Mouse (Mus musculus): ENCODE measurements at regions not wholly inside any gene's neighbourhood (a gene's known extent, or its start where the extent isn't known, plus 50 kb on each side); places are given as distances from the start of the nearest gene placed in this dataset.
A peak's percentile ranks its signal among the peaks of the same experiment; 100 is the strongest.

DNA sequence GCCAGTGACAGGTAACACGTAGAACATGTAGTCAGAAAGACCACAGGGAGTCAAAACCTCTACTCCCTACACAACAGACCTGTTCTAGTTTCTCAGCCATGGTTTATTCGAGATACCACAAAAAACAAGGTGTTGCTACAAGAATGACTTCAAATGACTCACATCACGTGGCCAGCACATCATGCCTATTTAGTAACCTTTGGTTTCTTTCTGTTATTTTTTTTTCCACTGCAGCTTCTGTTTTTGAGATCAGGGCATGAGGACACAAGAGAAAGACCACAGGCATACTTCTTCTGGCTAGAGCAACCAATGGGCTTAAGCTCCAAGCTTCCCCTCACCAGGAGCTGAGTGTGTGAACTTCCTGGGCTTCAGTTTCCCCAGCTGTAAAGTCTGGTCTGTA is 630.7 kb downstream of the Rnf144a start:
- ATAC-seq (replicated peaks in 1 of 2; ENCODE audit: insufficient read depth in 1 of 2, low FRiP score in 2 of 2, low TSS enrichment in 1 of 2, low read depth in 1 of 2, poor library complexity in 2 of 2, severe bottlenecking in 2 of 2): no peak

DNA sequence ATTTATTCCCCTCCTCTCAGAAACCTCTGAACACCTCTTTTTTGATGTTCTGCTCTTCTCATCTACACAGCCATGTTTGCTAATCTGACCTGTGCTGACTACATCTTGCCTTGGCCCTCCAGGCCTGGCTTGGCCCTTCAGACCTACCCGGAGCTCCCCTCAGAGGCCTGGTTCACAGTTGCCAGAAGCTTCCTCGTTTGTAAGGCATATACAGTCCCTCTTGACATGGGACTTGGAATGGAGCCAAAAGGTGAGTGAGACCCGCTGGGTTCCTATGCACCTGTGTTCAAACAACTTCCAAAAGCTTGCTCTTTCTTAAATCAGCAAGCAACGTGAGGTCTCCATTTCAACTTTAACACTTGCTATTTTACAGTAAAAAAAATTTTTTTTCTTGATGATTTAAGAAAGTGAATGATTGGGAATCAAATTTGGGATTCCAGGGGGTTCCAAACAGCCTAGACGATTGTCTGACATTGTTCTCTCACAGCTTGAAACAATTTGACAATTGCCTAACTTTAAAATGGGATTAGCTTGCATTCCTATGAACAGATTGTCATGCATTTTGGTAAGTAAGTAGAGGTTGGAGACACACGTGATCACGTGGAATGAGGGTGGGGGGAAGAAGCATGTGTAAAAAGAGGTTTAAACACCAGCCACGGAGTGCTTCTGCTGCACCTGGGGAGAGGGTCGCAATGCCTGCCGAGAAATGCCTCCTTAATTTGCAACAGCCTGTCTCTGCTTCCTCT is 631.9 kb downstream of the Rnf144a start:
- no peak for ATAC-seq (replicated peaks in 1 of 2; ENCODE audit: insufficient read depth in 1 of 2, low FRiP score in 2 of 2, low TSS enrichment in 1 of 2, low read depth in 1 of 2, poor library complexity in 2 of 2, severe bottlenecking in 2 of 2)

DNA sequence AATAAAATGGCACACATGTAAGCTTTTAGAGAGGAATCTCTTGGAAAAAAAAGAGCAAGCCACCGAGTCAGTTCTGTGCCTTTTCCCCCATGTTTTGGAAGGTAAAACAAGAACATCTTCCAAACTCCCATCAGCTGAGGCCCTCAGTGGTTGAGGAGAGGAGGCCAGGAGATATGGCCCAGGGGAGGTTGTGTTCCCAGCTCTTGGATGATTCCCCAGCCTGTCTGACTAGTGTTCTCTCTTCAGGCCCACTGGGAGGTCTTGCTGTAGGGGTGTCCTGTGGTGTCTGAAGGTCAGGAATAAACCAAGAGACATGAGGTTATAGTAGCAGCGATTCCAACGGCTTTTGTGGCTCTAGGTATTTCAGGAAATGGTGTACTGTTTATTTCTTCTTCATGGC is 643.2 kb downstream of the Rnf144a start:
- ATAC-seq (replicated peaks in 1 of 2; ENCODE audit: insufficient read depth in 1 of 2, low FRiP score in 2 of 2, low TSS enrichment in 1 of 2, low read depth in 1 of 2, poor library complexity in 2 of 2, severe bottlenecking in 2 of 2): no peak

DNA sequence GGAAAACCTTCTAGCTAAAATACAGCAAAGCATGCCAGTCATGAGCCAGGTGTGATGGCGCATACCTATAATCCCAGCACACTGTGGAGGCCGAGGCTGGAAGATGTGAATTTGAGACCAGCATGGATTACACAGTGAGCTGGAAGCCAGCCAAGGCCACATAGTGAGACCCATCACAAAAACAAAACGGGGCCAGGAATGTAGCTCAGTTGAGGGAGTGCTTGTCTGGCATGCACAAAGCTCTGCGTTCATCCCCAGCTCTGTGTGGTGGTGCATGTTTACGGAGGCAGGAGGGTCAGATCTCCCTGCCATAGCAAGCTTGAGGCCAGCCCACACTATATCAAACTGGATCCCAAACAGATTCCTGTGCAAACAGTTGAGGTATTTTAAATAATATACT is 646.4 kb downstream of the Rnf144a start:
- ATAC-seq (replicated peaks in 1 of 2; ENCODE audit: insufficient read depth in 1 of 2, low FRiP score in 2 of 2, low TSS enrichment in 1 of 2, low read depth in 1 of 2, poor library complexity in 2 of 2, severe bottlenecking in 2 of 2): no peak

DNA sequence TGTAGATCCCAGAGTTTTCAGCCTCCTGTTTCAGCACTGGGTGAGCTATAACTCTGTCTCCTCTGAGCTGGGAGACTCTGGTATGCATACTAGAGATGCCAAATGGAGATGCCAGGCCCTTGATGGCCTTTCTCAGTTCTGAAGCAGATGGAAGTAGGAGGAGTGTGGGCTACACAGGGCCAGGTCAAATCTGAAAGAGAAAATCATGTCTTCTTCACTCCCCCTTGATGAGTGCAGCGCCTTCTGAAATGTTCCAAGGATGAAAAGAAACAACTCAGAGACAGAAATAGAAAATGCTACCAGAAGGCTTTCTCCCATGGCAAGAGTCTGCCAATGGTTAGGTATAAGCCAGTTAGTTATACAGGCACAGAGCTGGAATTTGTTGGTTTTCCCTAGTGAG is 652.0 kb downstream of the Rnf144a start:
- ATAC-seq (replicated peaks in 1 of 2; ENCODE audit: insufficient read depth in 1 of 2, low FRiP score in 2 of 2, low TSS enrichment in 1 of 2, low read depth in 1 of 2, poor library complexity in 2 of 2, severe bottlenecking in 2 of 2): no peak

DNA sequence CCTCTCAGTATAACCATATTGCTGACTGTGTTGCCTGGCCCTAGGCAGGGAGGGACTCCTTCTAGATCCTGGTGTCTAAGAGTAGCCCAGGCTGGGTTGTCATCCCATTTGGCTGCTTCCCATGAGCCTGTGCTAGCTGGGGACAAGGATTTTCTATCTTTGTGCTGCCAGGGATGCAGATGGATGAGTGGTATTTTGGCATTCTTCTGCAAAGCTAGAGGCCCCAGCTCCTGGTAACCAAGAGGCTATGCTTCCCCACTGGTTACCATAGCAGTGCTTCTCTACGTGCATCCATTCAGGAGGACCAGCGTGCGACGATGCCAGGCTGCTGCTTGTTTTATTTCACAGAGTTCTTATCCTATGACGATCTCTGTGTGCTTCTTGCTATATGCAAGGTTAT is 658.0 kb downstream of the Rnf144a start:
- no peak for ATAC-seq (replicated peaks in 1 of 2; ENCODE audit: insufficient read depth in 1 of 2, low FRiP score in 2 of 2, low TSS enrichment in 1 of 2, low read depth in 1 of 2, poor library complexity in 2 of 2, severe bottlenecking in 2 of 2)

DNA sequence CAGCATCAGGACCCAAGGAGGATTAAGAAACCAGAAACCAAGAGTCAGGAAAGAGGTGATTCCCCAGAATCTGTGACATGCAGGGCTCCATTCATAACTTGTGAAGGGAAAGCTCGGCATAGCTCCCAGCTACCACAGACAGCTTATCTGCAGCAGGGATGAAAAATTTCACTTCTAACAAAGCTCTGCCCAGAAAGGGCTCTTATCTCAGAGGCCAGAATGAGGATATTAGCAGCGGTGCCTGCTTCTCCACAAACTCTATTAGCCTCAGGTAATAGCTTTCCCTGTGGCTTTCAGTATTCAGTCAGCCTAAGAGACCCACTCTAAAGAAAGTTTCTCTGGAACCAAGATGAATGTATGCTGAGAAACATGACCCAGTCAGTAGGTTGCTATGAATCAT is 636.9 kb upstream of the Id2 start:
- no peak for ATAC-seq (replicated peaks in 1 of 2; ENCODE audit: insufficient read depth in 1 of 2, low FRiP score in 2 of 2, low TSS enrichment in 1 of 2, low read depth in 1 of 2, poor library complexity in 2 of 2, severe bottlenecking in 2 of 2)

DNA sequence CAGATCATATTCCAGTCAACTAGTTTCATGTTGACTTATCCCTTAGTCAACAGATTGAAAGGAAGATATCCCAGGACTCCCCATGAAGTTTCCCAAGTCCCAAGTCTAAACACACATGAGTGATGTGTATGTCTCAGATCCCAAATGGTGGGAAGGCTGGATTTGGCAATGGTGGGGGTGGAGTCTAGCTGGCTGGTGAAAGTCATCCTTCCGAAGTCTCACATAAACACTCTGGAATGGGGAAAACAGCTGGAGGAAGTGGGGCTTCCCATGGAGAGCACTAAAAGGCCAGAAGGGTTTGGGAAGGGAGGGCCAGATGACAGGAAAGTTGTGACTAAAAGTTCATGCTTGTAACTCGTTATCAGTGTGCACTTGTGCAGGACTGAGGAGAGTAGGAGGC is 628.8 kb upstream of the Id2 start:
- ATAC-seq (replicated peaks in 1 of 2; ENCODE audit: insufficient read depth in 1 of 2, low FRiP score in 2 of 2, low TSS enrichment in 1 of 2, low read depth in 1 of 2, poor library complexity in 2 of 2, severe bottlenecking in 2 of 2): no peak

DNA sequence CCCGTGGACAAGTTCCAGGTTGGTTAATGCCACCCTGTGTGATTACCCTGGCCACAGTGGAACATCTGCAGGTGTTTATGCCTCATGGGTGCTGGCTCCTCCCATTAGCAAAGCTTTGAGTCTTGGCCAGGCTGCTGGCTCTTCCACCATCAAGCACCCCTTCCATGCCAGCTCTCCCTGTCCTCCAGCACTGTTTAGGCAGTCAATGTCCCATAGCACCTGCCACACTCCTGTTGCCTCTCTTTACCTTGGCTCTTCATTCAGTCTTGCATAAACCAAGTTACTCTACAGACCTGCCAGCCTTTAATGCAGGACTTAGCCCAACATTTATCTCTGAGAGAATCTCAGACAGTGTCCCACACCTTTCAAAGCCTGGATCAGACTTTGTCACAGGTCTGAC is 614.2 kb upstream of the Id2 start:
- ATAC-seq (replicated peaks in 1 of 2; ENCODE audit: insufficient read depth in 1 of 2, low FRiP score in 2 of 2, low TSS enrichment in 1 of 2, low read depth in 1 of 2, poor library complexity in 2 of 2, severe bottlenecking in 2 of 2): no peak

DNA sequence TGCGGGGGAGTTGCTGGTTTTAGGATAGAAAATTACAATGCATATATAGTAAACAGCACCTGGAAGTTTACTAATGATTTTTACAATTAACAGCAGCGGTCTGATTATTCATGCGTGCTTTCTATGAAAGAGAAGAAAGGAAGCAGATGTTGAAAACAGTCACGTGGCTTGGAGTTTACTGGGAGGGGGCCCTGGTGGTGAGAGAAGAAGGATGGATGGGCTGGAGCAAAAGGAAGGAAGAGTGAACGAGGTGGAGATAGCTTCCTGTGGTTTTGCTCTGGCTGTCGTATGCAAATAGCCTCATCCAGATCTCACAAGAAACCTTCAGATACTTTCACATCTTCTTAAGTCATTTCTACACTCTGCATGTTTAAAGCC is 606.1 kb upstream of the Id2 start:
- no peak; a peak in 1 of 4 replicates for ATAC-seq (replicated peaks in 1 of 2; ENCODE audit: insufficient read depth in 1 of 2, low FRiP score in 2 of 2, low TSS enrichment in 1 of 2, low read depth in 1 of 2, poor library complexity in 2 of 2, severe bottlenecking in 2 of 2)

DNA sequence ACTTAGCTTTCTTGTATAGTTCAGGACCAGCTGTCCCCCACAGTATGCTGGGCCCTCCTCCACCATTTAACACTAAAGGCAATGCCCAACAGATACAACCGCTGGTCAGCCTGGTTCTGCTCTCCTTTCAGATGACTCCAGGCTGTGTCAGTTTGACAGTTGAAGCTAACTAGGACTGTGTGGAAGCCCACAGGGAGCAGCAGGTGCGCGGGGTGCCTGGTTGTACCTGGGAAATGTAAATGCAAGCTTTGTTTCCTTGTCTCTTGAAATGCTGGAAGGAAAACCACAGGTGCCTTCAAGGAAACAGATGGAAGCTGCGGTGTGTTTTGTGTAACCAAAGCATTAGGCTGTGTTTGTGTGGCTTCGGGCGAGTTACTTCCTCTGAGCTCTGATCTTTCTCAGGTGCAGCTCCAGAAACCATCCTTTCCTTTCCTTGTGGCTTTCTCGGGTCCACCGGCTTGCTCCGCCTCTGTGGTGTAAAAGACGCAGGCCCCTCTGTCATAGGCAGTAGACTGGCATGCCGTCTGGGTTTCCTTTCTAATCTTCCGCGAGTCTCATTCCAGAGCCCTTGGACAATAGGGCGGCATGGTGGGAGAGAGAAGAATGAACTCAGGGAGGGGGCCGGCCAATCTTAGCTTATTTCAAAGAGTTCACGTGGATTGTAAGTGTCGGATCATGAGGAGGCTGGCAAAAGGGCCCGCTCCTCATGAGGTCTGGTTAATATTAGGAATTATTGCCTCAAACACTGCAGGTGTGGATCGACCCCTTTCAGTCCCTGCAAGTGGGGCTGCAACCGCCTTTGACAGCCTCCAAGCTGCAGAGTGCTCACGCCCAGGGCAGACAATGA is 605.5 kb upstream of the Id2 start:
- peak; percentile 70 to 81 for ATAC-seq (replicated peaks in 1 of 2; ENCODE audit: insufficient read depth in 1 of 2, low FRiP score in 2 of 2, low TSS enrichment in 1 of 2, low read depth in 1 of 2, poor library complexity in 2 of 2, severe bottlenecking in 2 of 2)

DNA sequence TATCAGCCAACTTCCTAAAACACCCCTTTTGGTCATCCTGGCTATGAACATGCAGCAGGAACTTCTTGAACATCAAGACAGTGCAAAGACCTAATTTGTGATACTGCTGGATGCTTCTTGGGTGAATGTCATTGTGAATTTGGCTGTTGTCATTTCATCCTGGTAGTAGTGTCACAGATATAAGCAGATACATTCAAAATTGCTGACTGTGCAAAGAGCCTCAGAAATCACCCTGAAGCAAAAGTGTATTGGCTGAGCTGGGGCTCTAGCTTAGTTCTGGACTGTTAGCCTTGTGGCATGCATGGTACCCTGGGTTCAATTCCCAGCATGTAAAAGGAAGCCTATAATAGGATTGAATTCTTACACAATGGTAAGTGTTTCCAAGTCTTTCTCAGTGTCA is 590.1 kb upstream of the Id2 start:
- no peak for ATAC-seq (replicated peaks in 1 of 2; ENCODE audit: insufficient read depth in 1 of 2, low FRiP score in 2 of 2, low TSS enrichment in 1 of 2, low read depth in 1 of 2, poor library complexity in 2 of 2, severe bottlenecking in 2 of 2)

DNA sequence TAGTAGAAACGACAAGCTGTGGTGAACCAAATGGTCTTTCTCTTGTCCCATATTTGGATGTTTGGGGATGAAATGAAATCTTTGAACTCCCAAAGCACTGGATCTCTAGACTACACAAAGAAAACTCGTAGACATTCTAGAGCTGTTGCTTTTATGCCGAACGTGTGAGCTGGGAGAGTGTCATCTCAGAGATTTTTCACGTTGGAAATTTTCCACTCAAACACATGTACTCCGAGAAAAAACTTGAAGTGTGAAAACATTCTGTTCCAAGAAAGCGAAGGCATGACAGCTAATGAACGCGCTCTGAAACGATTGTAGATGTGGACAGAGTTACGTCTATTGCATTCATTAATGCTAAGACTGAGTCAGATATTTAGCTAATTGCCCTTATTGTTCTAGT is 579.7 kb upstream of the Id2 start:
- ATAC-seq (replicated peaks in 1 of 2; ENCODE audit: insufficient read depth in 1 of 2, low FRiP score in 2 of 2, low TSS enrichment in 1 of 2, low read depth in 1 of 2, poor library complexity in 2 of 2, severe bottlenecking in 2 of 2): no peak

DNA sequence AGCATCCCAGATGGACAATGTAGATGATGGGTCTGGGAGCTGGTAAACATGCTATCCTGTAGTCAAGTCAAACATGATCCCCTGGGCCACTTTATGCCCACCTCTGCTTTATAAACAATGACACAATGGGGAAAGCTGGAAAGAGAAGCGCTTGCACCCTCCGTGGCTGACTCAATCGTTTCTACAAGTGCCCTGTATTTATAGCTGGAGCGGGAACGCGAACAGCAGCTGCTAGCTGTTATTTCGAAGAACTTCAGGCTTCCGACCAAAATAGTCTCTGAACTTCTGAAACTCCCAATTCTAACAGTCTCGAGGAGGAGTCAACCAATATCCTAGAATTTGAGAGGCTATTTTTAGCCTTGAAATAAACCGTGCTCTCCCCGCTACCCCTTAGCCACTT is 571.4 kb upstream of the Id2 start:
- no peak for ATAC-seq (replicated peaks in 1 of 2; ENCODE audit: insufficient read depth in 1 of 2, low FRiP score in 2 of 2, low TSS enrichment in 1 of 2, low read depth in 1 of 2, poor library complexity in 2 of 2, severe bottlenecking in 2 of 2)

DNA sequence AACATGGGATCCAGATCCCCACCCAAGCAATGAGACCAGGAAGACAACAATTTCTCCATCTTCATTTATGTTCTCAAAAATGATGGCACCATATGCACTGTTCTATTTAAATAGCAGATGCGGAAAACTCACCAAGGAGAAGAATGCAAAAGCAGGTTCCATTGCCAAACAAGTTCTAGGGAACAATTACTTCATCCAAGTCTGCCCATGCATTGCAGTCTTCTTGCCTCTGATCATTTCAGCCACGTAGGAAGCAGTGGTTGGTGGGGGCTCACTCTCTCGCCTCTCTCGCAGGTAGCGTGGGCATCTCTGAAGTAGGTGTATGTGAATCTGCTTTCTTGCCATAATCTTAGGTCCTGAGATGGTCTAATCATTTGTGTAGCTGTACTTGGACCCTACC is 557.5 kb upstream of the Id2 start:
- ATAC-seq (replicated peaks in 1 of 2; ENCODE audit: insufficient read depth in 1 of 2, low FRiP score in 2 of 2, low TSS enrichment in 1 of 2, low read depth in 1 of 2, poor library complexity in 2 of 2, severe bottlenecking in 2 of 2): no peak

DNA sequence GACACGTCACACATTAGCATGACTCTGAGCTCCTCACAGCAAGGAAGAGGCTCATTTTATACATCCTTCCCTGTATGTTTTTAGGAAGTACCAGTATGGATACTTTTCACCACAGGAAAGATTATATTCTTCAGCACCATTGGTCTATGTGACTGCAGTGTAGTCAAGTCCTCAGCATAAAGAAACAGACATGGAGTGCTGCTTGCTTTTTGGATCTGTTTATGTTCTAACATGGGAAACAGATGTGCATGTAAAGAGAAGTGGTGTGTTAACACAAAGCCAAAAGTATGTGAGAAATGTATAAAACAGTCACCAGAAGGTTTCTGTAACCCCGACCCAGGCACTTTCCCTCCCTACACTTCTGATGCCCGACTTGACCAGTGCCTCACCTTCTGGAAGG is 553.3 kb upstream of the Id2 start:
- no peak for ATAC-seq (replicated peaks in 1 of 2; ENCODE audit: insufficient read depth in 1 of 2, low FRiP score in 2 of 2, low TSS enrichment in 1 of 2, low read depth in 1 of 2, poor library complexity in 2 of 2, severe bottlenecking in 2 of 2)

DNA sequence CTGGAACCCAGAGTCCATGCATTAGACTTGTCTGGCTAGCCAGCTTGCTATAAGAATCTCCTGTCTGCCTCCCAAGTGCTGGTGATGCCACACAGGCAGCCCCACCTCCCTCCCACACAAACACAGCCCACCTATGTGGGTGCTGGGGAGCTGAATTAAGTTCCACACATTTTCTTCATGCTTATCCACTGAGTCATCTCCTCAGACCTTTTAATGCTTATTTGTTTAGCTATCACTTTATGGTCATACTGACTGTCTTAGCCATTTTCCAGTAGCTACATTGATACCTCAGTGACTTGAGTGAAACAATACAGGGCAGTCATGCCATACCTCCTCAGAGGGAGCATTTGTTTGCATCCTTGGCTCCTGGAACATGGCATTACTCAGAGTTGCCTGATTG is 531.1 kb upstream of the Id2 start:
- no peak for ATAC-seq (replicated peaks in 1 of 2; ENCODE audit: insufficient read depth in 1 of 2, low FRiP score in 2 of 2, low TSS enrichment in 1 of 2, low read depth in 1 of 2, poor library complexity in 2 of 2, severe bottlenecking in 2 of 2)

DNA sequence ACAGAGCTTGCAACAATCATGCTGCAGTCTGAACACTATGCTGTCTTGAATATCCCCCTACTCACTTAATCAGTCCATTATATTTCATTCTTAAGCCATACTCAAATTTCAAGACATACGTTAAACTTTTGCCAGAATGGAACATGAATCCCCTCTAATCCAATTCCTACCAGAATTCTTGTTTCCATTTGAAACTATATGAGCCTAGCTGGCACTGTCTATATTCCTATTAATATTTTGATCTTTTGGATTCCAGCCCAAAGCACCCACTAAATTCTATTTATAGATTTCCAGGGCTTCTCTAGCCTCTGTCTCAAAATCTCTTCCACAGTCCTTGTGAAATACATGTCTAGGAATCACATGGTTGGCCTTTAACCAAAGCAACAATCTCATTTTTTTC is 528.9 kb upstream of the Id2 start:
- no peak for ATAC-seq (replicated peaks in 1 of 2; ENCODE audit: insufficient read depth in 1 of 2, low FRiP score in 2 of 2, low TSS enrichment in 1 of 2, low read depth in 1 of 2, poor library complexity in 2 of 2, severe bottlenecking in 2 of 2)

DNA sequence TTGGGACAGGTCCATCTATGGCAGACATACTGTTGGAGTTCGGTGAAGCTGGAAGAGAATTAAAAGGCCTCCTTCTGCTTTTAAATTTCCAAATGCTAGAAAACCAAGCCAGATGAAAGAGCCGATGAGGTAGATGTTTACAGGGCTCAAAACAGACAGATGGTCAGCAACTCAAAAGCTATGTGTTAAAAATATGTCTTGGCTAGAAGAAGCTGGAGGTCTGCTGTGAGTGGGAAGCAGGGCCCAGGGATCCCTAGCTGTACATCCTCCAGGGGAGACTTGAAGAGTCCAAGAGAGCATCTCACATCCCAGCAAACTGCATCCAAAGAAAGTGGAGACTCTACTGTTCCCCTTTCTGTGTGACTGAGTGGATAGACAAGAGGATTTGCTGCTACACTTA is 526.5 kb upstream of the Id2 start:
- no peak for ATAC-seq (replicated peaks in 1 of 2; ENCODE audit: insufficient read depth in 1 of 2, low FRiP score in 2 of 2, low TSS enrichment in 1 of 2, low read depth in 1 of 2, poor library complexity in 2 of 2, severe bottlenecking in 2 of 2)
